Mouse (Mus musculus) liver, embryonic 15.5 days (tissue): ENCODE measurements around the gene Agrp. TPM values are rescaled to one million over a fixed set of nuclear protein-coding genes. Genes with fewer than 3 reads are reported as not detected.

Source experiments
- ATAC-seq: fragments of 200-750 bp; cut with Nextera tagmentation; 2 replicates; pipeline ENCODE4 v1.8.0; 2017; ENCODE audit warnings: moderate number of reproducible peaks, mild to moderate bottlenecking, moderate library complexity; ENCODE audit not compliant: insufficient read depth
- H3K27ac ChIP-seq: fragments of 300-500 bp; sonication (generic); replicated peaks from 2 replicates; pipeline ENCODE4 v1.5.1; 2015; ENCODE audit warnings: mild to moderate bottlenecking, inconsistent platforms
- H3K27me3 ChIP-seq: fragments of 300-500 bp; sonication (generic); 2 replicates; pipeline ENCODE4 v1.6.1; 2015; ENCODE audit warnings: mild to moderate bottlenecking, inconsistent platforms
- H3K36me3 ChIP-seq: fragments of 300-500 bp; sonication (generic); replicated peaks from 2 replicates; pipeline ENCODE4 v1.6.1; 2015; ENCODE audit warnings: moderate library complexity, mild to moderate bottlenecking, inconsistent platforms
- H3K4me1 ChIP-seq: fragments of 300-500 bp; sonication (generic); replicated peaks from 2 replicates; pipeline ENCODE4 v1.6.1; 2015; ENCODE audit warnings: inconsistent platforms
- H3K4me2 ChIP-seq: fragments of 300-500 bp; sonication (generic); 2 replicates; pipeline ENCODE4 v1.6.1; 2015; ENCODE audit warnings: moderate library complexity, mild to moderate bottlenecking, inconsistent platforms
- H3K4me3 ChIP-seq: fragments of 300-500 bp; sonication (generic); replicated peaks from 2 replicates; pipeline ENCODE4 v1.5.1; 2015; ENCODE audit warnings: mild to moderate bottlenecking, inconsistent platforms
- H3K9ac ChIP-seq: fragments of 300-500 bp; sonication (generic); 2 replicates; pipeline ENCODE4 v1.6.1; 2015; ENCODE audit warnings: moderate library complexity, mild to moderate bottlenecking, inconsistent platforms
- H3K9me3 ChIP-seq: fragments of 300-500 bp; sonication (generic); replicated peaks from 2 replicates; pipeline ENCODE4 v1.6.1; 2016; ENCODE audit warnings: inconsistent platforms
- WGBS: fragments of 180-500 bp; shearing (Covaris S2); methylation state at CpG from one replicate; pipeline ENCODE4 v1.1.7; 2015; ENCODE audit warnings: mixed read lengths; ENCODE audit not compliant: insufficient replicate concordance; 5-methylcytosine and 5-hydroxymethylcytosine counted together
- polyA plus RNA-seq: library from polyadenylated mRNA; unstranded; fragments of >200 nt; fragmentation: Nextera tagmentation; extraction: Ambion mirVana; gene quantifications from 2 replicates; pipeline ENCODE4 v1.2.1, GENCODE M21; 2015

Gene Agrp
- 0.18 TPM in 1 of 2 replicates, not detected in the other for polyA plus RNA-seq

- Histone ChIP-seq H3K9ac (peak within 1 kb of the TSS; percentile 99), H3K9me3 (no peaks in the 10 kb centered on the region), H3K4me3 (peak within 1 kb of the TSS; percentile 97), H3K27ac (peak within 1 kb of the TSS; percentile 100), H3K4me2 (peak within 1 kb of the TSS; percentile 99), H3K4me1 (peaks cover 39% of the 10 kb centered on the region), H3K36me3 (peaks cover 9% of the 10 kb centered on the region; the same call in 1 of the 2 replicates), H3K27me3 (no peaks in the 10 kb centered on the region)
- ATAC-seq, result peak; percentile 30
- WGBS, result 1% methylated on average over 63 of the region's 63 CpGs
Measured at GRCm38 (mm10) chr8:105636963-105637510, at the start of gene Agrp. Agrp (minus strand) TSS chr8:105637393.

- H3K27ac ChIP-seq, result 0 out of 2 replicates have a peak overlapping the region, but pooled peaks have one; percentile 24
- peak overlapping the region; percentile 54; the same call in 1 of the 2 replicates for H3K4me2 ChIP-seq
- no peak overlapping the region for H3K9ac ChIP-seq
- 57% methylated on average over 6 of the region's 6 CpGs for WGBS
- peaks cover 11% of the 10 kb centered on the region for H3K4me1 ChIP-seq
- H3K9me3 ChIP-seq, result no peaks in the 10 kb centered on the region
- no peak for ATAC-seq
- H3K4me3 ChIP-seq, result no peak overlapping the region
- H3K27me3 ChIP-seq, result no peaks in the 10 kb centered on the region
- H3K36me3 ChIP-seq, result peaks cover 29% of the 10 kb centered on the region
Measured at GRCm38 (mm10) chr8:105686551-105686950, 49.4 kb upstream of the Agrp start.

- peak; percentile 29; the same call in 1 of the 2 replicates for ATAC-seq
- Histone ChIP-seq H3K4me2 (peak within 1 kb of the TSS; percentile 54), H3K27me3 (no peaks in the 10 kb centered on the region), H3K36me3 (peaks cover 36% of the 10 kb centered on the region), H3K27ac (0 out of 2 replicates have a peak within 1 kb of the TSS, but pooled peaks have one; percentile 24), H3K9ac (no peak within 1 kb of the TSS), H3K9me3 (no peaks in the 10 kb centered on the region), H3K4me1 (peaks cover 11% of the 10 kb centered on the region), H3K4me3 (peak within 1 kb of the TSS; percentile 12; the same call in 1 of the 2 replicates)
- 4% methylated on average over 18 of the region's 26 CpGs for WGBS
Measured at GRCm38 (mm10) chr8:105685796-105686308, 48.7 kb upstream of the Agrp start, which contains the start of gene Carmil2. Carmil2 (plus strand) TSS chr8:105686274.

- H3K9ac ChIP-seq, result no peak overlapping the region
- 56% methylated on average over 7 of the region's 7 CpGs for WGBS
- H3K27ac ChIP-seq, result no peak overlapping the region
Measured at GRCm38 (mm10) chr8:105685325-105685724, 48.1 kb upstream of the Agrp start.

GRCm38 (mm10) chr8:105677891-105678290 lies 40.7 kb upstream of the Agrp start:
- no peak overlapping the region for H3K4me3 ChIP-seq
- H3K27ac ChIP-seq, result no peak overlapping the region
- H3K9me3 ChIP-seq, result no peaks in the 10 kb centered on the region
- H3K9ac ChIP-seq, result no peak overlapping the region
- H3K4me2 ChIP-seq, result no peak overlapping the region
- H3K4me1 ChIP-seq, result no peaks in the 10 kb centered on the region
- H3K27me3 ChIP-seq, result no peaks in the 10 kb centered on the region
- peaks cover 100% of the 10 kb centered on the region for H3K36me3 ChIP-seq
- no peak for ATAC-seq
- 86% methylated on average over 1 of the region's 1 CpGs for WGBS

More at GRCm38 (mm10) chr8:105685325-105685724, 48.1 kb upstream of the Agrp start:
- ATAC-seq, result no peak
- Histone ChIP-seq H3K4me2 (peak overlapping the region; percentile 54; the same call in 1 of the 2 replicates), H3K27me3 (no peaks in the 10 kb centered on the region), H3K36me3 (peaks cover 41% of the 10 kb centered on the region), H3K4me1 (peaks cover 11% of the 10 kb centered on the region), H3K4me3 (no peak overlapping the region), H3K9me3 (no peaks in the 10 kb centered on the region)

- Histone ChIP-seq H3K4me2 (no peak overlapping the region), H3K36me3 (peaks cover 41% of the 10 kb centered on the region), H3K4me1 (no peaks in the 10 kb centered on the region), H3K4me3 (no peak overlapping the region), H3K27me3 (no peaks in the 10 kb centered on the region), H3K27ac (no peak overlapping the region), H3K9me3 (no peaks in the 10 kb centered on the region), H3K9ac (no peak overlapping the region)
- WGBS, result 68% methylated on average over 3 of the region's 3 CpGs
- no peak for ATAC-seq
Measured at GRCm38 (mm10) chr8:105661167-105661566, 24.0 kb upstream of the Agrp start.

- Histone ChIP-seq H3K36me3 (peaks cover 41% of the 10 kb centered on the region), H3K4me2 (no peak overlapping the region), H3K9me3 (no peaks in the 10 kb centered on the region), H3K9ac (no peak overlapping the region), H3K4me1 (no peaks in the 10 kb centered on the region), H3K4me3 (no peak overlapping the region), H3K27me3 (no peaks in the 10 kb centered on the region), H3K27ac (no peak overlapping the region)
- no peak for ATAC-seq
Measured at GRCm38 (mm10) chr8:105657641-105658040, 20.4 kb upstream of the Agrp start.

GRCm38 (mm10) chr8:105648929-105649328 lies 11.7 kb upstream of the Agrp start:
- Histone ChIP-seq H3K9ac (no peak overlapping the region), H3K4me3 (no peak overlapping the region), H3K36me3 (peaks cover 81% of the 10 kb centered on the region), H3K9me3 (no peaks in the 10 kb centered on the region), H3K4me1 (peaks cover 4% of the 10 kb centered on the region), H3K27ac (no peak overlapping the region), H3K27me3 (no peaks in the 10 kb centered on the region), H3K4me2 (no peak overlapping the region)
- no peak for ATAC-seq
- WGBS, result 95% methylated on average over 1 of the region's 1 CpGs

- peaks cover 59% of the 10 kb centered on the region for H3K36me3 ChIP-seq
- no peak overlapping the region for H3K9ac ChIP-seq
- no peak overlapping the region for H3K27ac ChIP-seq
- peaks cover 13% of the 10 kb centered on the region for H3K4me1 ChIP-seq
- ATAC-seq, result no peak
- no peak overlapping the region for H3K4me3 ChIP-seq
- no peaks in the 10 kb centered on the region for H3K27me3 ChIP-seq
- no peaks in the 10 kb centered on the region for H3K9me3 ChIP-seq
- 95% methylated on average over 1 of the region's 1 CpGs for WGBS
- no peak overlapping the region for H3K4me2 ChIP-seq
Measured at GRCm38 (mm10) chr8:105645205-105645604, 8.0 kb upstream of the Agrp start.

- H3K4me1 ChIP-seq, result peaks cover 37% of the 10 kb centered on the region
- H3K27ac ChIP-seq, result no peak overlapping the region
- no peak overlapping the region for H3K4me2 ChIP-seq
- 91% methylated on average over 2 of the region's 2 CpGs for WGBS
- H3K27me3 ChIP-seq, result no peaks in the 10 kb centered on the region
- H3K36me3 ChIP-seq, result peaks cover 31% of the 10 kb centered on the region
- no peak overlapping the region for H3K9ac ChIP-seq
- no peak for ATAC-seq
- H3K4me3 ChIP-seq, result no peak overlapping the region
- H3K9me3 ChIP-seq, result no peaks in the 10 kb centered on the region
Measured at GRCm38 (mm10) chr8:105640511-105640910, 3.3 kb upstream of the Agrp start.

GRCm38 (mm10) chr8:105639835-105640234 lies 2.6 kb upstream of the Agrp start:
- Histone ChIP-seq H3K27ac (peak overlapping the region; percentile 14; the same call in 1 of the 2 replicates), H3K27me3 (no peaks in the 10 kb centered on the region), H3K9me3 (no peaks in the 10 kb centered on the region), H3K4me2 (0 out of 2 replicates have a peak overlapping the region, but pooled peaks have one; percentile 2), H3K4me1 (peaks cover 43% of the 10 kb centered on the region), H3K9ac (0 out of 2 replicates have a peak overlapping the region, but pooled peaks have one; percentile 25), H3K4me3 (no peak overlapping the region), H3K36me3 (peaks cover 25% of the 10 kb centered on the region)
- WGBS, result 63% methylated on average over 1 of the region's 1 CpGs
- no peak for ATAC-seq
